Mouse (Mus musculus): ENCODE data around the gene Gm20481. TPM values are rescaled to one million over a fixed set of nuclear protein-coding genes. Genes with fewer than 3 reads are reported as not detected.
"Not testable (repeated sequence)": the region's sequence is repeated elsewhere in the genome, so short reads cannot be mapped to it uniquely, and the experiment has no call there.

Gm20481 gene
- polyA plus RNA-seq, 1 experiment from 2014 or later, result not detected

DNA sequence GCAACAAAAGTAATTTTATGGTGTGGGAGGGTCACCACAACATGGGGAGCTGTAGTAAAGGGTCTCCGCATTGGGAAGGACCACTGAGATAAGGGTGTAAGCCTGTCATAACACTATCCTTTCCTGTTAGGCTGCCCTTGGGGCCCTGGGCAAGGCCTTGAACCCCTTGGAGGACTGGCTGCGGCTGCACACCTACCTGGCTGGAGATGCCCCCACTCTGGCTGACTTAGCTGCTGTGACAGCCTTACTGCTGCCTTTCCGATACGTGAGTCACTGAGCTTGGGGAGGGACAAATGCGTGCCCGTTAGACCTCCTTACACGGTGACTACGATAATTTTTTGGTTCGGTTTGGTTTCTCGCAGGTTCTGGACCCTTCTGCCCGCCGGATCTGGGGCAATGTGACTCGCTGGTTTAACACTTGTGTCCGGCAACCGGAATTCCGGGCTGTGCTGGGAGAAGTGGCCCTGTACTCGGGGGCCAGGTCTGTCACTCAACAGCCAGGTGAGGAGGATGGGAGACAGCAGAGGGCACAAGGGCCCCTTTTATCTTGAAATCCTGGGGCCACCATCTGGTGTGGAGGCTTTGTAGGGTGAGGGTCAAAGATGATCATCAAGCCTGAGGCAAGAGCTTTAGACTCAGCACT lies 34.5 kb downstream of the Gm20481 start:
- Histone ChIP-seq H3K9me3 (ENCODE audit: control insufficient read depth, low read length) (no peaks in the 10 kb centered on the region), H3K4me1 (ENCODE audit: control insufficient read depth, insufficient read depth, low read length) (peaks cover 24% of the 10 kb centered on the region), H3K27ac (ENCODE audit: low read depth, low read length) (no peak overlapping the region), H3K9ac (ENCODE audit: low read depth, low read length) (no peak overlapping the region), H3K36me3 (ENCODE audit: control insufficient read depth, insufficient read depth, low read length) (peaks cover 49% of the 10 kb centered on the region), H3K4me3 (ENCODE audit: low read length) (no peak overlapping the region), H3K4me2 (replicated peaks; ENCODE audit: low read depth, low read length) (no peak overlapping the region), H3K27me3 (ENCODE audit: control insufficient read depth, insufficient read depth, low read length) (no peaks in the 10 kb centered on the region)
- no peak for ATAC-seq (ENCODE audit: low FRiP score, low TSS enrichment)
- WGBS, result 94% methylated on average over 17 of the region's 17 CpGs

DNA sequence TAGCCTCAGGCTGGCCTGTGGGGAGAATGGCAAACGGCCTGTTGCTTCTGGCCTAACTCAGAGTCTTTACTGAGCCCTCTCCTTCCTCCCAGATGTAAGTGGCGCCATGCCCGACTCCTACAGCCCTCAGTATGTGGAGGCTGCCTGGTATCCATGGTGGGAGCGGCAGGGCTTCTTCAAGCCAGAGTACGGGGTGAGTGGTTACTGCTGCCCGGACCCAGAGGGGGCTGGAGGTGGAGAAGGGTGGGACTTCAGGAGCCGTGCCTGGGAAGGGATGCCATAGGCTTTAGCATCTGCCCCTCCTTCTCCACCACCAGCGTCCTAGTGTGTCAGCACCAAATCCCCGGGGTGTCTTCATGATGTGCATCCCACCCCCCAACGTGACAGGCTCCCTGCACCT lies 35.4 kb downstream of the Gm20481 start:
- 97% methylated on average over 10 of the region's 10 CpGs for WGBS
- Histone ChIP-seq H3K4me3 (ENCODE audit: low read length) (no peak overlapping the region), H3K4me2 (replicated peaks; ENCODE audit: low read depth, low read length) (no peak overlapping the region), H3K36me3 (ENCODE audit: control insufficient read depth, insufficient read depth, low read length) (peaks cover 57% of the 10 kb centered on the region), H3K9ac (ENCODE audit: low read depth, low read length) (no peak overlapping the region), H3K27ac (ENCODE audit: low read depth, low read length) (no peak overlapping the region), H3K4me1 (ENCODE audit: control insufficient read depth, insufficient read depth, low read length) (peaks cover 15% of the 10 kb centered on the region), H3K27me3 (ENCODE audit: control insufficient read depth, insufficient read depth, low read length) (no peaks in the 10 kb centered on the region), H3K9me3 (ENCODE audit: control insufficient read depth, low read length) (no peaks in the 10 kb centered on the region)
- no peak for ATAC-seq (ENCODE audit: low FRiP score, low TSS enrichment)

DNA sequence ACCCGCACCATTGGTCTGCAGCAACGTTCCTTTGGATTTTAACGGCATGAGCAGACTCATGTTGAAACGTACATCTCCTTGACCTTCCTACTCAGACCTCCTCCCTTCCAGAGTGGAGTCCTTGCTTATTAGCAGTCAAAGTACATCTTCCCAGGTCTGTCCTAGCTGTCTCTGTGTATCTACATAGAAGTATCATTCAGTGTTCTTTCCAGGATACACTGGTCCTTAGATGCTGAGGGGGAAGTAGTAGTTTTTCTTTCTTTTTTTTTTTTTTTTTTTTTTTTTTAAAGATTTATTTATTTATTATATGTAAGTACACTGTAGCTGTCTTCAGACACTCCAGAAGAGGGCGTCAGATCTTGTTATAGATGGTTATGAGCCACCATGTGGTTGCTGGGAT lies 36.2 kb downstream of the Gm20481 start:
- not testable (repeated sequence) for H3K9ac ChIP-seq (ENCODE audit: low read depth, low read length); H3K4me3 ChIP-seq (ENCODE audit: low read length); H3K27ac ChIP-seq (ENCODE audit: low read depth, low read length); H3K4me2 ChIP-seq (replicated peaks; ENCODE audit: low read depth, low read length); H3K27me3 ChIP-seq (ENCODE audit: control insufficient read depth, insufficient read depth, low read length); ATAC-seq (ENCODE audit: low FRiP score, low TSS enrichment); H3K9me3 ChIP-seq (ENCODE audit: control insufficient read depth, low read length)
- Histone ChIP-seq H3K36me3 (ENCODE audit: control insufficient read depth, insufficient read depth, low read length) (peaks cover 64% of the 10 kb centered on the region), H3K4me1 (ENCODE audit: control insufficient read depth, insufficient read depth, low read length) (peaks cover 15% of the 10 kb centered on the region)
- 92% methylated on average over 4 of the region's 5 CpGs for WGBS

DNA sequence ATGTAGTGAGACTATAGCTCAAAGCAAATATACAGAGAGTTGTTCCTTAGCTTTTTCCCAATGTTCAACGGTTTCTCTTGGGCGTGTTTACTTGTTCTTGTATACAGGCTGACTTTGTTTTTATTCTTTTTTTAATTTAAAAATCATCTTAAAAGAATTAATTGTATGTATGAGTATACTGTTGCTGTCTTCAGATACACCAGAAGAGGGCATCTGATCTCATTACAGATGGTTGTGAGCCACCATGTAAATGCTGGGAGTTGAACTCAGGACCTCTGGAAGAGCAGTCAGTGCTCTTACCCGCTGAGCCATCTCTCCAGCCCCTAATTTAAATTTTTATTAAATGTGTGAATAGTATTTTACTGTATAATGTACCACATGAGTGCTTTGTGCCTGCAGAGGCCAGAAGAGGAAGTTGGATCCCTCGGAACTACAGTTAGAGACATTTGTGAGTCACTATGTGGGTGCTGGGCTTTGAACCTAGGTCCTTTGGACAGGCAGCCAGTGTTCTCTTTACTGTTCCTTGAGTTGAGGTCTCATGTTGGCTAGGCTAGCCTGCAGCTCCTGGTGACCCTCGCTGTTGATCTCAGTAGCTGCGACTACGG lies 37.8 kb downstream of the Gm20481 start:
- Histone ChIP-seq H3K4me1 (ENCODE audit: control insufficient read depth, insufficient read depth, low read length) (peaks cover 11% of the 10 kb centered on the region), H3K36me3 (ENCODE audit: control insufficient read depth, insufficient read depth, low read length) (peaks cover 80% of the 10 kb centered on the region), H3K4me2 (replicated peaks; ENCODE audit: low read depth, low read length) (no peak overlapping the region), H3K9me3 (ENCODE audit: control insufficient read depth, low read length) (no peaks in the 10 kb centered on the region), H3K4me3 (ENCODE audit: low read length) (no peak overlapping the region), H3K27ac (ENCODE audit: low read depth, low read length) (no peak overlapping the region), H3K9ac (ENCODE audit: low read depth, low read length) (no peak overlapping the region), H3K27me3 (ENCODE audit: control insufficient read depth, insufficient read depth, low read length) (no peaks in the 10 kb centered on the region)
- ATAC-seq (ENCODE audit: low FRiP score, low TSS enrichment), result no peak
- WGBS, result 97% methylated on average over 7 of the region's 7 CpGs

DNA sequence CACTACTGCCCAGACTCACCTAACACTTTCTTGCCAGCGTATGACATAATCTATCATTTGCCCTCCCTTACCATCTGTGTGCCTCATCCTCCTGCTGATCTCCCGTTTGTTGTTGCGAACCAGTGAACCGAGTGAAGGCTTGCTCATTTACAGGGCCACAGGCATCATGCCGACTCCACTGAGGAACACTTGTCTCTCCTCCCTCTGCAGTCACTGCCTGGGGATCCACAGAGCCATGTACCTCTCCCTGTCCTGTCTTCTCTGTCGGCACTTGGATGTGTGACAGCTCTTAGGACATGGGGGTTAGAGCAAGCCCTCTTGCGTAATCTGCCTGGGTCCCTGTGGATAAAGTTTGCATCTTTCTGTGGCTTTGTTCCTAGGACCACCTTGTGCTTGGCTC lies 39.9 kb downstream of the Gm20481 start:
- no peak for ATAC-seq (ENCODE audit: low FRiP score, low TSS enrichment)

DNA sequence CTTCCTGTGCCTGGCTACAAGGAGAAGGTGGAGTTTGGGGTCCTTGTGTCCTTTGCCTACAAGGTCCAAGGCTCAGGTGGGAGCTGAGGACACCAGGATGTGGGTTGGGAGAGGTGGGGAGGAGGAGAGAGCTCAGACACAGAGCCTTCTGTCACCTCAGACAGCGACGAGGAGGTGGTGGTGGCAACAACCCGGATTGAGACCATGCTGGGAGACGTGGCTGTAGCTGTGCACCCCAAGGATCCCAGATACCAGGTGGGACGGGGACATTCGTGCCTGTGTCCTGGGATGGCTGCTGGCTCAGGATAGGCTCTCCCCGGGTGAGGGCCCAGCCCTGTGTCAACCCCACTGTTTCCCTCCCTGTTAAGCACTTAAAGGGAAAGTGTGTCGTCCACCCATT lies 41.7 kb downstream of the Gm20481 start:
- ATAC-seq (ENCODE audit: low FRiP score, low TSS enrichment), result no peak
- 97% methylated on average over 8 of the region's 8 CpGs for WGBS
- peaks cover 98% of the 10 kb centered on the region for H3K36me3 ChIP-seq (ENCODE audit: control insufficient read depth, insufficient read depth, low read length)

More for the DNA sequence above, 39.9 kb downstream of the Gm20481 start:
- WGBS, result 85% methylated on average over 7 of the region's 7 CpGs
- H3K36me3 ChIP-seq (ENCODE audit: control insufficient read depth, insufficient read depth, low read length), result peaks cover 94% of the 10 kb centered on the region
- no peaks in the 10 kb centered on the region for H3K4me1 ChIP-seq (ENCODE audit: control insufficient read depth, insufficient read depth, low read length)
- H3K4me2 ChIP-seq (replicated peaks; ENCODE audit: low read depth, low read length), result no peak overlapping the region
- H3K9me3 ChIP-seq (ENCODE audit: control insufficient read depth, low read length), result no peaks in the 10 kb centered on the region
- H3K9ac ChIP-seq (ENCODE audit: low read depth, low read length), result no peak overlapping the region
- H3K4me3 ChIP-seq (ENCODE audit: low read length), result no peak overlapping the region
- no peaks in the 10 kb centered on the region for H3K27me3 ChIP-seq (ENCODE audit: control insufficient read depth, insufficient read depth, low read length)
- no peak overlapping the region for H3K27ac ChIP-seq (ENCODE audit: low read depth, low read length)

DNA sequence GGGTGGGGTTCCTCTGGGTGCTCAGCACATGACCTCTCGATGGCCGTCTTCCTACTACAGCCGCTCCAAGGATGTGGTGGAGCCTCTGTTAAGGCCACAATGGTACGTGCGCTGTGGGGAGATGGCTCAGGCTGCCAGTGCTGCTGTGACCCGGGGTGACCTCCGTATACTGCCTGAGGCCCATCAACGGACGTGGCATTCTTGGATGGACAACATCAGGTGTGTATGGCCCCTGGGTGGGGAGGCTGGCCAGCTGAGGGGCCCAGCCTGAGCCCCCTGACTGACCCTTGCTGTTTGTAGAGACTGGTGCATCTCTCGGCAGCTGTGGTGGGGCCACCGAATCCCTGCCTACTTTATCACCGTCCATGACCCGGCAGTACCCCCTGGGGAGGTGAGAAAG lies 42.7 kb downstream of the Gm20481 start:
- 83% methylated on average over 13 of the region's 13 CpGs for WGBS
- H3K36me3 ChIP-seq (ENCODE audit: control insufficient read depth, insufficient read depth, low read length), result peaks cover 89% of the 10 kb centered on the region
- no peaks in the 10 kb centered on the region for H3K4me1 ChIP-seq (ENCODE audit: control insufficient read depth, insufficient read depth, low read length)
- no peaks in the 10 kb centered on the region for H3K9me3 ChIP-seq (ENCODE audit: control insufficient read depth, low read length)
- H3K4me2 ChIP-seq (replicated peaks; ENCODE audit: low read depth, low read length), result no peak overlapping the region
- no peaks in the 10 kb centered on the region for H3K27me3 ChIP-seq (ENCODE audit: control insufficient read depth, insufficient read depth, low read length)
- no peak overlapping the region for H3K9ac ChIP-seq (ENCODE audit: low read depth, low read length)
- ATAC-seq (ENCODE audit: low FRiP score, low TSS enrichment), result no peak
- H3K27ac ChIP-seq (ENCODE audit: low read depth, low read length), result no peak overlapping the region
- no peak overlapping the region for H3K4me3 ChIP-seq (ENCODE audit: low read length)

More for the DNA sequence above, 41.7 kb downstream of the Gm20481 start:
- no peak overlapping the region for H3K9ac ChIP-seq (ENCODE audit: low read depth, low read length)
- no peaks in the 10 kb centered on the region for H3K27me3 ChIP-seq (ENCODE audit: control insufficient read depth, insufficient read depth, low read length)
- H3K4me3 ChIP-seq (ENCODE audit: low read length), result no peak overlapping the region
- no peak overlapping the region for H3K27ac ChIP-seq (ENCODE audit: low read depth, low read length)
- no peak overlapping the region for H3K4me2 ChIP-seq (replicated peaks; ENCODE audit: low read depth, low read length)
- H3K4me1 ChIP-seq (ENCODE audit: control insufficient read depth, insufficient read depth, low read length), result no peaks in the 10 kb centered on the region
- H3K9me3 ChIP-seq (ENCODE audit: control insufficient read depth, low read length), result no peaks in the 10 kb centered on the region

DNA sequence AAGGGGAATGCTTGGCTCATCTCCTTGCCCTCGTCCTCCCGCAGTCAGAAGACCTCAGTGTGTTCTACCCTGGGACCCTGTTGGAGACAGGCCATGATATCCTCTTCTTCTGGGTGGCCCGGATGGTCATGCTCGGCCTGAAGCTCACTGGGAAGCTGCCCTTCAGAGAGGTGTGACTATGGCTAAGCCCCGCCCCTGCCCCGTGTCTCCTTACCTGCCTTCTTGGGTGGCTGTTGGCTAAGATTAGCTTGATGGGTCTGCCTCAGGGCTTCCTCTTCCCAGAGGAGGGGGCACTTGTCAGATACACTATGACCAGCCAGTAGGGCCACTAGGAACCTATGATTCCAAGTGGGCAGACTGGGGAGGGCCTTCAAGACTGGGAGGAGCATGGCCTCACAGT lies 43.5 kb downstream of the Gm20481 start:
- Histone ChIP-seq H3K27ac (ENCODE audit: low read depth, low read length) (no peak overlapping the region), H3K4me2 (replicated peaks; ENCODE audit: low read depth, low read length) (no peak overlapping the region), H3K9ac (ENCODE audit: low read depth, low read length) (no peak overlapping the region), H3K4me3 (ENCODE audit: low read length) (no peak overlapping the region), H3K27me3 (ENCODE audit: control insufficient read depth, insufficient read depth, low read length) (no peaks in the 10 kb centered on the region), H3K9me3 (ENCODE audit: control insufficient read depth, low read length) (no peaks in the 10 kb centered on the region), H3K4me1 (ENCODE audit: control insufficient read depth, insufficient read depth, low read length) (no peaks in the 10 kb centered on the region), H3K36me3 (ENCODE audit: control insufficient read depth, insufficient read depth, low read length) (peaks cover 81% of the 10 kb centered on the region)
- no peak for ATAC-seq (ENCODE audit: low FRiP score, low TSS enrichment)
- WGBS, result 77% methylated on average over 6 of the region's 6 CpGs

DNA sequence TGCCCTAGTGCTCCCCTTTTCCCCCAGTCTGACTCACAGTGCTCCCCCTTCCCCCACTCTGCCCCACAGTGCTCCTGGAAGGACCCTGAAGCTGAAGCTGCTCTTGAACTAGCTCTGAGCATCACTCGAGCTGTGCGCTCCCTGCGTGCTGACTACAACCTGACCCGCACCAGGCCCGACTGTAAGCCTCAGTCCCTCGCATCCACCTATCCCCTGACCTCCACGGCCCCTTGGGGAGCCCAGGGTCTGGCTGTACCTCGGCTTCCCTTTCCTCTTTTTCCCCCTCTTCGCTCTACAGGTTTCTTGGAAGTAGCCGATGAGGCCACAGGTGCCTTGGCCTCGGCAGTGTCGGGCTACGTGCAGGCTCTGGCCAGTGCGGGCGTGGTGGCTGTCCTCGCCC lies 45.6 kb downstream of the Gm20481 start:
- Histone ChIP-seq H3K27ac (ENCODE audit: low read depth, low read length) (no peak overlapping the region), H3K9ac (ENCODE audit: low read depth, low read length) (no peak overlapping the region), H3K4me3 (ENCODE audit: low read length) (no peak overlapping the region), H3K4me1 (ENCODE audit: control insufficient read depth, insufficient read depth, low read length) (no peaks in the 10 kb centered on the region), H3K4me2 (replicated peaks; ENCODE audit: low read depth, low read length) (no peak overlapping the region), H3K27me3 (ENCODE audit: control insufficient read depth, insufficient read depth, low read length) (no peaks in the 10 kb centered on the region), H3K36me3 (ENCODE audit: control insufficient read depth, insufficient read depth, low read length) (peaks cover 62% of the 10 kb centered on the region), H3K9me3 (ENCODE audit: control insufficient read depth, low read length) (no peaks in the 10 kb centered on the region)
- WGBS, result 91% methylated on average over 16 of the region's 16 CpGs
- no peak for ATAC-seq (ENCODE audit: low FRiP score, low TSS enrichment)

All from kidney, embryonic 14.5 days (tissue).